ENCODE assay signal across 8 mouse cellular contexts in genomic region chr10:26139100-26140093, GRCm38 (mm10).
DNase-seq lines count a peak whose midpoint lies in the region; ATAC-seq lines count a peak whose summit lies in the region.

No protein-coding gene starts in this region.

- DNase-seq in 3134 (ENCODE audit: extremely low read depth, insufficient read length, low spot score) (peak; percentile 7), ES-CJ7 (ENCODE audit: low read depth, low spot score) (peak; percentile 45)
- DNase-seq in left cerebral cortex, postnatal 25 days (ENCODE audit: low spot score in 2 of 2): peak; percentile 59 to 62
- peak; percentile 50 for DNase-seq in naive thymus-derived CD4-positive, alpha-beta T cell, adult 2 months (ENCODE audit: low read depth)
- DNase-seq in thymus, postnatal 36 days: peak; percentile 6 to 8

- no peaks in the 10 kb centered on the region for H3K4me1 ChIP-seq in forebrain, embryonic 13.5 days
- H3K4me1 ChIP-seq in intestine, embryonic 15.5 days (replicated peaks): no peaks in the 10 kb centered on the region

- H3K4me2 ChIP-seq in forebrain, embryonic 13.5 days: no peak overlapping the region
- no peak overlapping the region for H3K4me2 ChIP-seq in intestine, embryonic 15.5 days (replicated peaks)

- peak; percentile 31; the same call in 1 of the 2 replicates for ATAC-seq in cerebellum, adult (ENCODE audit: insufficient number of reproducible peaks, low FRiP score, low TSS enrichment)
- peak; percentile 93 for ATAC-seq in forebrain, embryonic 13.5 days
- peak; percentile 56; the same call in 1 of the 2 replicates for ATAC-seq in intestine, embryonic 15.5 days

- no peak overlapping the region for H3K4me3 ChIP-seq in forebrain, embryonic 13.5 days
- no peak overlapping the region for H3K4me3 ChIP-seq in intestine, embryonic 15.5 days (replicated peaks)

- no peak overlapping the region for H3K9ac ChIP-seq in forebrain, embryonic 13.5 days
- H3K9ac ChIP-seq in intestine, embryonic 15.5 days: no peak overlapping the region

- no peaks in the 10 kb centered on the region for H3K36me3 ChIP-seq in forebrain, embryonic 13.5 days (ENCODE audit: poor library complexity, severe bottlenecking)
- no peaks in the 10 kb centered on the region for H3K36me3 ChIP-seq in intestine, embryonic 15.5 days

- H3K27me3 ChIP-seq in forebrain, embryonic 13.5 days: no peaks in the 10 kb centered on the region
- no peaks in the 10 kb centered on the region for H3K27me3 ChIP-seq in intestine, embryonic 15.5 days (replicated peaks)

- intact Hi-C loops in left cerebral cortex, postnatal 25 days (cut with DNase I): loop anchor here (2.0 to 10.0 kb wide), 4 partner anchors 459 to 867 kb away; partner anchors contain the start of gene Smlr1

- H3K27ac ChIP-seq in forebrain, embryonic 13.5 days: no peak overlapping the region
- no peak overlapping the region for H3K27ac ChIP-seq in intestine, embryonic 15.5 days

- 34% methylated on average over 12 of the region's 12 CpGs for WGBS in forebrain, embryonic 13.5 days
- WGBS in intestine, embryonic 15.5 days: 35% methylated on average over 12 of the region's 12 CpGs

- no peaks in the 10 kb centered on the region for H3K9me3 ChIP-seq in forebrain, embryonic 13.5 days (replicated peaks)
- no peaks in the 10 kb centered on the region for H3K9me3 ChIP-seq in intestine, embryonic 15.5 days

Comparison
In these comparisons a context has a peak if more than half of its experiments do, and no peak if none do; other contexts are left out.
1. DNase-seq: peak in every context shown above with its lines; median percentile 60 in left cerebral cortex, postnatal 25 days; 50 in naive thymus-derived CD4-positive, alpha-beta T cell, adult 2 months; 45 in ES-CJ7; 7 in 3134; 7 in thymus, postnatal 36 days.
2. ATAC-seq: peak in every context shown above with its lines; median percentile 93 in forebrain, embryonic 13.5 days; 56 in intestine, embryonic 15.5 days; 31 in cerebellum, adult.